Mouse (Mus musculus): ENCODE results near the gene Elf2.
"Not testable (repeated sequence)": the region's sequence is repeated elsewhere in the genome, so short reads cannot be mapped to it uniquely, and the experiment has no call there.

Elf2 gene

GRCm38 (mm10) chr3:51359558-51360307, 19.3 kb upstream of the Elf2 start:
- DNase-seq (ENCODE audit: low spot score in 2 of 2) = no peak

GRCm38 (mm10) chr3:51358660-51359557, 18.4 kb upstream of the Elf2 start:
- DNase-seq (ENCODE audit: low spot score in 2 of 2) = peak; percentile 82 to 90

GRCm38 (mm10) chr3:51358181-51358580, 17.7 kb upstream of the Elf2 start:
- peak; percentile 81 to 91 for DNase-seq (ENCODE audit: low spot score in 2 of 2)

GRCm38 (mm10) chr3:51357624-51358023, 17.2 kb upstream of the Elf2 start:
- no peak for DNase-seq (ENCODE audit: low spot score in 2 of 2)

- no peak for DNase-seq (ENCODE audit: low spot score in 2 of 2)
Measured at GRCm38 (mm10) chr3:51357078-51357477, 16.6 kb upstream of the Elf2 start.

- not testable (repeated sequence) for DNase-seq (ENCODE audit: low spot score in 2 of 2)
Measured at GRCm38 (mm10) chr3:51354956-51355355, 14.5 kb upstream of the Elf2 start.

- no peak for DNase-seq (ENCODE audit: low spot score in 2 of 2)
Measured at GRCm38 (mm10) chr3:51354034-51354427, 13.6 kb upstream of the Elf2 start.

- peak; percentile 66 to 86 for DNase-seq (ENCODE audit: low spot score in 2 of 2)
Measured at GRCm38 (mm10) chr3:51353325-51354033, 13.0 kb upstream of the Elf2 start.

- DNase-seq (ENCODE audit: low spot score in 2 of 2) = no peak
Measured at GRCm38 (mm10) chr3:51350806-51351205, 10.3 kb upstream of the Elf2 start.

GRCm38 (mm10) chr3:51348646-51349238, 8.3 kb upstream of the Elf2 start:
- no peak for DNase-seq (ENCODE audit: low spot score in 2 of 2)

- DNase-seq (ENCODE audit: low spot score in 2 of 2) = not testable (repeated sequence)
Measured at GRCm38 (mm10) chr3:51345017-51345416, 4.6 kb upstream of the Elf2 start.

- not testable (repeated sequence) for DNase-seq (ENCODE audit: low spot score in 2 of 2)
Measured at GRCm38 (mm10) chr3:51344182-51344581, 3.7 kb upstream of the Elf2 start.

GRCm38 (mm10) chr3:51343260-51343659, 2.8 kb upstream of the Elf2 start:
- no peak for DNase-seq (ENCODE audit: low spot score in 2 of 2)

GRCm38 (mm10) chr3:51342152-51342551, 1.7 kb upstream of the Elf2 start:
- no peak for DNase-seq (ENCODE audit: low spot score in 2 of 2)

- peak; percentile 91 to 93 for DNase-seq (ENCODE audit: low spot score in 2 of 2)
Measured at GRCm38 (mm10) chr3:51341268-51342081, 1.0 kb upstream of the Elf2 start.

- DNase-seq (ENCODE audit: low spot score in 2 of 2) = peak; percentile 64 to 85
Measured at GRCm38 (mm10) chr3:51339734-51340551, 520 bp downstream of the Elf2 start.

- no peak for DNase-seq (ENCODE audit: low spot score in 2 of 2)
Measured at GRCm38 (mm10) chr3:51339378-51339733, 1.1 kb downstream of the Elf2 start.

- no peak for DNase-seq (ENCODE audit: low spot score in 2 of 2)
Measured at GRCm38 (mm10) chr3:51335378-51335777, 5.1 kb downstream of the Elf2 start.

GRCm38 (mm10) chr3:51333950-51334349, 6.5 kb downstream of the Elf2 start:
- DNase-seq (ENCODE audit: low spot score in 2 of 2) = no peak
